Mouse (Mus musculus) 3134 (cell line): ENCODE data around the gene Prdm13.

ENCODE experiments used
- DNase-seq: peaks from one replicate; pipeline ENCODE4 v3.0.0-alpha.2; 2011; ENCODE audit warnings: low spot score; ENCODE audit not compliant: insufficient read length; ENCODE audit errors: extremely low read depth

Prdm13 gene

GRCm38 (mm10) chr4:21678101-21678974 lies 7.4 kb downstream of the Prdm13 start:
- peak; percentile 26 for DNase-seq

- DNase-seq, result no peak
Measured at GRCm38 (mm10) chr4:21674691-21675090, 11.1 kb downstream of the Prdm13 start.

GRCm38 (mm10) chr4:21674042-21674441 lies 11.7 kb downstream of the Prdm13 start:
- DNase-seq, result no peak

GRCm38 (mm10) chr4:21665961-21666360 lies 19.8 kb downstream of the Prdm13 start:
- no peak for DNase-seq

- DNase-seq, result no peak
Measured at GRCm38 (mm10) chr4:21658184-21658583, 27.6 kb downstream of the Prdm13 start.

GRCm38 (mm10) chr4:21629275-21629583 lies 56.5 kb downstream of the Prdm13 start:
- DNase-seq, result no peak

GRCm38 (mm10) chr4:21628367-21629274 lies 57.1 kb downstream of the Prdm13 start:
- no peak for DNase-seq
